Mouse (Mus musculus) induced T-regulatory cell, adult 2 months (primary cell): ENCODE data around the gene Gm10135.
A peak's percentile ranks its signal among the peaks of the same experiment; 100 is the strongest.
"Not testable (repeated sequence)": the region's sequence is repeated elsewhere in the genome, so short reads cannot be mapped to it uniquely, and the experiment has no call there.

ENCODE experiments used
- DNase-seq: peaks from one replicate; pipeline ENCODE4 v3.0.0-alpha.2; 2012; ENCODE audit warnings: low read depth

Gene Gm10135

GRCm38 (mm10) chr5:72974602-72975001 is at the start of gene Gm10135:
Gene Gm10135 (minus strand): TSS chr5:72974702.
- no peak for DNase-seq

GRCm38 (mm10) chr5:73023801-73024200 is 49.3 kb upstream of the Gm10135 start:
- DNase-seq, result no peak

- no peak for DNase-seq
These were observed 40.2 kb upstream of the Gm10135 start for GRCm38 (mm10) chr5:73014745-73015144.

GRCm38 (mm10) chr5:73013611-73014287 is 39.2 kb upstream of the Gm10135 start:
- peak; percentile 22 for DNase-seq

GRCm38 (mm10) chr5:73012884-73013610 is 38.5 kb upstream of the Gm10135 start:
- not testable (repeated sequence) for DNase-seq

- not testable (repeated sequence) for DNase-seq
These were observed 37.3 kb upstream of the Gm10135 start for GRCm38 (mm10) chr5:73011806-73012205.

- peak; percentile 43 for DNase-seq
These were observed 33.7 kb upstream of the Gm10135 start for GRCm38 (mm10) chr5:73008230-73008629.

GRCm38 (mm10) chr5:73007582-73007959 is 33.1 kb upstream of the Gm10135 start:
- DNase-seq, result no peak

- DNase-seq, result no peak
These were observed 32.5 kb upstream of the Gm10135 start, which contains the start of gene Slc10a4 for GRCm38 (mm10) chr5:73006784-73007581. Gene Slc10a4 (plus strand): TSS chr5:73006883.

GRCm38 (mm10) chr5:73004046-73004445 is 29.5 kb upstream of the Gm10135 start:
- DNase-seq, result no peak

GRCm38 (mm10) chr5:72998546-72998945 is 24.0 kb upstream of the Gm10135 start:
- DNase-seq, result not testable (repeated sequence)

GRCm38 (mm10) chr5:72995379-72995778 is 20.9 kb upstream of the Gm10135 start:
- no peak for DNase-seq

GRCm38 (mm10) chr5:72994928-72995327 is 20.4 kb upstream of the Gm10135 start:
- DNase-seq, result no peak

- DNase-seq, result no peak
These were observed 19.9 kb upstream of the Gm10135 start for GRCm38 (mm10) chr5:72994424-72994823.

- no peak for DNase-seq
These were observed 18.0 kb upstream of the Gm10135 start for GRCm38 (mm10) chr5:72992474-72992873.

GRCm38 (mm10) chr5:72989756-72990155 is 15.3 kb upstream of the Gm10135 start:
- no peak for DNase-seq

GRCm38 (mm10) chr5:72987786-72988185 is 13.3 kb upstream of the Gm10135 start:
- no peak for DNase-seq

- DNase-seq, result peak; percentile 70
These were observed 9.6 kb upstream of the Gm10135 start for GRCm38 (mm10) chr5:72984091-72984490.

- no peak for DNase-seq
These were observed 2.0 kb upstream of the Gm10135 start for GRCm38 (mm10) chr5:72976539-72976938.

GRCm38 (mm10) chr5:72975996-72976395 is 1.5 kb upstream of the Gm10135 start:
- DNase-seq, result no peak

- no peak for DNase-seq
These were observed 1.6 kb downstream of the Gm10135 start for GRCm38 (mm10) chr5:72972934-72973333.

- no peak for DNase-seq
These were observed 2.1 kb downstream of the Gm10135 start for GRCm38 (mm10) chr5:72972435-72972834.

GRCm38 (mm10) chr5:72965706-72966105 is 8.8 kb downstream of the Gm10135 start:
- no peak for DNase-seq
